ENCODE assay signal across 8 mouse cellular contexts in genomic region chr17:26584558-26585136, GRCm38 (mm10). TPM values are rescaled to one million over a fixed set of nuclear protein-coding genes. Genes with fewer than 3 reads are reported as not detected.
DNase-seq lines count a peak whose midpoint lies in the region; ATAC-seq and TF ChIP-seq lines count a peak whose summit lies in the region.

No protein-coding gene starts in this region.

- peaks cover 70% of the 10 kb centered on the region for H3K36me3 ChIP-seq in megakaryocyte, embryonic 14.5 days (replicated peaks; ENCODE audit: low read length)
- peaks cover 36% of the 10 kb centered on the region for H3K36me3 ChIP-seq in forebrain, embryonic 13.5 days (ENCODE audit: poor library complexity, severe bottlenecking)
- H3K36me3 ChIP-seq in limb, embryonic 12.5 days: peaks cover 66% of the 10 kb centered on the region
- 0 out of 2 replicates have a peak, but pooled peaks cover 2% of the 10 kb centered on the region for H3K36me3 ChIP-seq in midbrain, postnatal 0 days (ENCODE audit: insufficient read depth, low read length)

- no peaks in the 10 kb centered on the region for H3K27me3 ChIP-seq in megakaryocyte, embryonic 14.5 days (replicated peaks)
- no peaks in the 10 kb centered on the region for H3K27me3 ChIP-seq in forebrain, embryonic 13.5 days
- no peaks in the 10 kb centered on the region for H3K27me3 ChIP-seq in limb, embryonic 12.5 days
- no peaks in the 10 kb centered on the region for H3K27me3 ChIP-seq in midbrain, postnatal 0 days (ENCODE audit: insufficient read depth, low read length)

- peak overlapping the region; percentile 31; the same call in 1 of the 2 replicates for H3K27ac ChIP-seq in forebrain, embryonic 13.5 days
- peak overlapping the region; percentile 62 for H3K27ac ChIP-seq in limb, embryonic 12.5 days
- H3K27ac ChIP-seq in midbrain, postnatal 0 days (ENCODE audit: low read depth, low read length): peak overlapping the region; percentile 32; the same call in 1 of the 2 replicates

- no peak overlapping the region for H3K4me2 ChIP-seq in forebrain, embryonic 13.5 days
- no peak overlapping the region for H3K4me2 ChIP-seq in limb, embryonic 12.5 days
- H3K4me2 ChIP-seq in midbrain, postnatal 0 days (ENCODE audit: low read depth, low read length, poor library complexity, severe bottlenecking): no peak overlapping the region

- H3K9me3 ChIP-seq in megakaryocyte, embryonic 14.5 days: peaks cover 17% of the 10 kb centered on the region
- no peaks in the 10 kb centered on the region for H3K9me3 ChIP-seq in forebrain, embryonic 13.5 days (replicated peaks)
- H3K9me3 ChIP-seq in limb, embryonic 12.5 days: no peaks in the 10 kb centered on the region
- H3K9me3 ChIP-seq in midbrain, postnatal 0 days (ENCODE audit: low read length): no peaks in the 10 kb centered on the region

- 76% methylated on average over 15 of the region's 15 CpGs for WGBS in forebrain, embryonic 13.5 days
- 72% methylated on average over 15 of the region's 15 CpGs for WGBS in limb, embryonic 12.5 days
- 55% methylated on average over 15 of the region's 15 CpGs for WGBS in midbrain, postnatal 0 days

- peak; percentile 77 to 87 for DNase-seq in heart, postnatal 36 days
- DNase-seq in midbrain, postnatal 0 days (ENCODE audit: low spot score): peak; percentile 70
- no peak for DNase-seq in spleen, postnatal 36 days (ENCODE audit: low spot score in 2 of 2)
- DNase-seq in left cerebral cortex, adult 11 months (ENCODE audit: low spot score): no peak

- H3K4me3 ChIP-seq in megakaryocyte, embryonic 14.5 days (replicated peaks): peak overlapping the region; percentile 80
- H3K4me3 ChIP-seq in forebrain, embryonic 13.5 days: no peak overlapping the region
- no peak overlapping the region for H3K4me3 ChIP-seq in limb, embryonic 12.5 days (replicated peaks)
- no peak overlapping the region for H3K4me3 ChIP-seq in midbrain, postnatal 0 days (ENCODE audit: low read depth, low read length)

- intact Hi-C loops in heart, postnatal 36 days (cut with DNase I): loop anchor here (2.0 kb wide), 2 partner anchors 38 to 76 kb away; no protein-coding TSS in a partner anchor

- no peak for TF ChIP-seq CTCF in midbrain, postnatal 0 days (IDR thresholded peaks at IDR 0.05)

- ATAC-seq in megakaryocyte, adult 5-6 weeks (ENCODE audit: poor library complexity, severe bottlenecking): no peak
- ATAC-seq in forebrain, embryonic 13.5 days: no peak
- no peak for ATAC-seq in limb, embryonic 12.5 days (ENCODE audit: insufficient number of reproducible peaks, insufficient read depth, low FRiP score, low TSS enrichment, low read depth)
- peak; percentile 34; the same call in 1 of the 2 replicates for ATAC-seq in midbrain, postnatal 0 days (ENCODE audit: low FRiP score)

- H3K4me1 ChIP-seq in megakaryocyte, embryonic 14.5 days: peaks cover 61% of the 10 kb centered on the region
- peaks cover 8% of the 10 kb centered on the region; the same call in 1 of the 2 replicates for H3K4me1 ChIP-seq in forebrain, embryonic 13.5 days
- peaks cover 12% of the 10 kb centered on the region for H3K4me1 ChIP-seq in limb, embryonic 12.5 days (replicated peaks)
- H3K4me1 ChIP-seq in midbrain, postnatal 0 days (ENCODE audit: insufficient read depth, low read length): no peaks in the 10 kb centered on the region

- H3K9ac ChIP-seq in forebrain, embryonic 13.5 days: no peak overlapping the region
- no peak overlapping the region for H3K9ac ChIP-seq in limb, embryonic 12.5 days (replicated peaks)
- H3K9ac ChIP-seq in midbrain, postnatal 0 days (replicated peaks; ENCODE audit: low read length, poor library complexity, severe bottlenecking): no peak overlapping the region

RNA-seq across cellular contexts. Expression of gene Dusp1, which starts 22.7 kb away (rescaled TPM):
- polyA plus RNA-seq in megakaryocyte, embryonic 14.5 days (2012; ENCODE audit: insufficient read depth, low replicate concordance): 11.6 and 65.1 TPM in 2 replicates
- total RNA-seq in megakaryocyte, adult 5-6 weeks (2015): 265 and 280 TPM in 2 replicates
- 58.9 and 72.1 TPM in 2 replicates for total RNA-seq in megakaryocyte, adult 5-6 weeks (2017)
- 39.4 and 40.2 TPM in 2 replicates for polyA plus RNA-seq in forebrain, embryonic 13.5 days (2015; fragmentation: Nextera tagmentation; extraction: Ambion mirVana)
- 100 to 1,000 TPM in 1 of 2 experiments, 10 to 100 TPM in 1; 49.6 to 105 TPM for total RNA-seq in heart, postnatal 36 days (2021)
- polyA plus RNA-seq in limb, embryonic 12.5 days (2016; fragmentation: Nextera tagmentation; extraction: Ambion mirVana): 18.0 and 19.4 TPM in 2 replicates
- 42.0 and 46.8 TPM in 2 replicates for total RNA-seq in midbrain, postnatal 0 days (2014; rRNA removed)
- 25.5 and 26.0 TPM in 2 replicates for polyA plus RNA-seq in midbrain, postnatal 0 days (2015; fragmentation: Nextera tagmentation; extraction: Ambion mirVana)

RNA-seq across cellular contexts. Expression of gene Ergic1, which starts 23.4 kb away (rescaled TPM):
- 21.0 and 26.5 TPM in 2 replicates for polyA plus RNA-seq in megakaryocyte, embryonic 14.5 days (2012; ENCODE audit: insufficient read depth, low replicate concordance)
- total RNA-seq in megakaryocyte, adult 5-6 weeks (2015): 18.9 and 22.1 TPM in 2 replicates
- 9.6 and 16.3 TPM in 2 replicates for total RNA-seq in megakaryocyte, adult 5-6 weeks (2017)
- 95.9 and 109 TPM in 2 replicates for polyA plus RNA-seq in forebrain, embryonic 13.5 days (2015; fragmentation: Nextera tagmentation; extraction: Ambion mirVana)
- total RNA-seq in heart, postnatal 36 days (2021): 10 to 100 TPM; 47.5 to 56.2 TPM
- 90.7 and 103 TPM in 2 replicates for polyA plus RNA-seq in limb, embryonic 12.5 days (2016; fragmentation: Nextera tagmentation; extraction: Ambion mirVana)
- total RNA-seq in midbrain, postnatal 0 days (2014; rRNA removed): 202 and 216 TPM in 2 replicates
- polyA plus RNA-seq in midbrain, postnatal 0 days (2015; fragmentation: Nextera tagmentation; extraction: Ambion mirVana): 99.6 and 103 TPM in 2 replicates

Comparison
In these comparisons a context has a peak if more than half of its experiments do, and no peak if none do; other contexts are left out.
1. DNase-seq: peak in heart, postnatal 36 days (2 of 2) and midbrain, postnatal 0 days (single experiment); none in spleen, postnatal 36 days (0 of 2) and left cerebral cortex, adult 11 months (single experiment).
2. Peak in every context shown above with its lines, with median percentiles within 50 percentile points of each other: H3K27ac ChIP-seq.